9 mouse cellular contexts compared by ENCODE assay signal in the genomic region with DNA sequence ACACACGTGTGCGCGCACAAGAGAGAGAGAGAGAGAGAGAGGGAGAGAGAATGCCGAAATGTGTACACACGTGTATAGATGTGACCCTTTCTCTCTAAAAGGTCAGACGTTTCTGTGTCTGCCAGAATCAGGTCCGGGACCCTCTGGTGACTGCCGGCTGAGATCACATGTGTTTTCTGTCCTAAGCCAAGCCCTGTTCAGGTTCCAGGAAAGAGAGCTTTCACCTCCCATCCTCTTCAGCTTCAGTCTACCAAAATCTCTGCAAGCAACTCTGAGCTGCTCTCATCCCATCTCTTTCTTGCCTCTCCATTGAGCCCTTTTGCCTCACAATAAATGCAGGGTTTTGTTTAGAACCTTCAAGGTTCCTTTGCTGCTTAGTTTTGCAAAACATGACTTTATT. TPM values are rescaled to one million over a fixed set of nuclear protein-coding genes. Genes with fewer than 3 reads are reported as not detected.
DNase-seq lines count a peak whose midpoint lies in the region; ATAC-seq and TF ChIP-seq lines count a peak whose summit lies in the region.
"Had no signal": no experiment of that assay in that cellular context is flagged by ENCODE, and none has a peak within 500 bp of the region (broad histone marks: within the 10 kb centered on the region; RNA-seq: fewer than 3 reads in every experiment).

No protein-coding gene starts in this region.

- H3K27me3 ChIP-seq in intestine, embryonic 14.5 days (replicated peaks; ENCODE audit: control insufficient read depth, insufficient read depth, low read length) = peaks cover 21% of the 10 kb centered on the region
- peaks cover 31% of the 10 kb centered on the region; the same call in 1 of the 2 replicates for H3K27me3 ChIP-seq in intestine, postnatal 0 days (replicated peaks; ENCODE audit: control insufficient read depth, insufficient read depth, low read length)
- H3K27me3 ChIP-seq in forebrain, embryonic 15.5 days = peaks cover 4% of the 10 kb centered on the region; the same call in 1 of the 2 replicates
- no peaks in the 10 kb centered on the region; the same call in 1 of the 2 replicates for H3K27me3 ChIP-seq in midbrain, embryonic 16.5 days (ENCODE audit: control insufficient read depth, insufficient read depth, low read depth, low read length)

- no peaks in the 10 kb centered on the region for H3K36me3 ChIP-seq in intestine, embryonic 14.5 days (ENCODE audit: control insufficient read depth, insufficient read depth, low read length)
- no peaks in the 10 kb centered on the region for H3K36me3 ChIP-seq in intestine, postnatal 0 days (ENCODE audit: control insufficient read depth, insufficient read depth)
- H3K36me3 ChIP-seq in forebrain, embryonic 15.5 days = no peaks in the 10 kb centered on the region
- H3K36me3 ChIP-seq in midbrain, embryonic 16.5 days (ENCODE audit: control insufficient read depth, insufficient read depth, low read length) = no peaks in the 10 kb centered on the region
- H3K36me3 ChIP-seq: G1E; liver, embryonic 15.5 days had no signal

- H3K9me3 ChIP-seq in intestine, embryonic 14.5 days (ENCODE audit: control insufficient read depth, low read length) = no peaks in the 10 kb centered on the region
- no peaks in the 10 kb centered on the region for H3K9me3 ChIP-seq in intestine, postnatal 0 days (ENCODE audit: control insufficient read depth)
- H3K9me3 ChIP-seq in forebrain, embryonic 15.5 days = no peaks in the 10 kb centered on the region
- H3K9me3 ChIP-seq in midbrain, embryonic 16.5 days (replicated peaks; ENCODE audit: control insufficient read depth, low read length, poor library complexity, severe bottlenecking) = no peaks in the 10 kb centered on the region
- H3K9me3 ChIP-seq: G1E; liver, embryonic 15.5 days had no signal

- WGBS in intestine, embryonic 14.5 days = 58% methylated on average over 8 of the region's 8 CpGs
- 59% methylated on average over 8 of the region's 8 CpGs for WGBS in intestine, postnatal 0 days
- WGBS in forebrain, embryonic 15.5 days = 63% methylated on average over 8 of the region's 8 CpGs
- WGBS in midbrain, embryonic 16.5 days = 65% methylated on average over 8 of the region's 8 CpGs

- TF ChIP-seq CTCF in intestine, postnatal 0 days (IDR thresholded peaks at IDR 0.05; ENCODE audit: low read depth) = no peak

- no peak for DNase-seq in intestine, embryonic 14.5 days (ENCODE audit: low spot score)
- DNase-seq in R1 (ENCODE audit: low read depth, low spot score) = peak; percentile 73
- DNase-seq in T-cell, adult 2 months (ENCODE audit: low spot score) = no peak
- DNase-seq in frontal cortex, postnatal 14 days (ENCODE audit: low spot score in 2 of 2) = no peak

- no peak for ATAC-seq in intestine, embryonic 14.5 days (replicated peaks; ENCODE audit: low FRiP score, low TSS enrichment, low read depth)
- no peak for ATAC-seq in intestine, postnatal 0 days
- ATAC-seq in forebrain, embryonic 15.5 days (replicated peaks) = no peak
- no peak for ATAC-seq in midbrain, embryonic 16.5 days

- H3K4me2 ChIP-seq in intestine, embryonic 14.5 days (ENCODE audit: low read length) = 0 out of 2 replicates have a peak overlapping the region, but pooled peaks have one; percentile 24
- H3K4me2 ChIP-seq in intestine, postnatal 0 days (replicated peaks; ENCODE audit: low read depth) = no peak overlapping the region
- peak overlapping the region; percentile 30 for H3K4me2 ChIP-seq in forebrain, embryonic 15.5 days (replicated peaks)
- H3K4me2 ChIP-seq in midbrain, embryonic 16.5 days (ENCODE audit: low read length) = peak overlapping the region; percentile 43
- H3K4me2 ChIP-seq: liver, embryonic 15.5 days had no signal

- H3K27ac ChIP-seq in intestine, embryonic 14.5 days (ENCODE audit: low read depth) = no peak overlapping the region
- H3K27ac ChIP-seq in intestine, postnatal 0 days (ENCODE audit: low read depth, low read length) = no peak overlapping the region
- no peak overlapping the region for H3K27ac ChIP-seq in forebrain, embryonic 15.5 days (replicated peaks)
- no peak overlapping the region for H3K27ac ChIP-seq in midbrain, embryonic 16.5 days (ENCODE audit: low read length)
- H3K27ac ChIP-seq: liver, embryonic 15.5 days had no signal

- no peak overlapping the region for H3K9ac ChIP-seq in intestine, embryonic 14.5 days (ENCODE audit: low read length)
- no peak overlapping the region for H3K9ac ChIP-seq in intestine, postnatal 0 days (ENCODE audit: low read depth, low read length)
- H3K9ac ChIP-seq in forebrain, embryonic 15.5 days (replicated peaks) = 0 out of 2 replicates have a peak overlapping the region, but pooled peaks have one; percentile 17
- peak overlapping the region; percentile 54 for H3K9ac ChIP-seq in midbrain, embryonic 16.5 days (ENCODE audit: low read depth, low read length)
- H3K9ac ChIP-seq: liver, embryonic 15.5 days had no signal

- H3K4me1 ChIP-seq in intestine, embryonic 14.5 days (replicated peaks; ENCODE audit: control insufficient read depth, insufficient read depth, low read length) = no peaks in the 10 kb centered on the region
- H3K4me1 ChIP-seq in intestine, postnatal 0 days (replicated peaks; ENCODE audit: control insufficient read depth, insufficient read depth, low read length) = no peaks in the 10 kb centered on the region
- peaks cover 35% of the 10 kb centered on the region for H3K4me1 ChIP-seq in forebrain, embryonic 15.5 days
- H3K4me1 ChIP-seq in midbrain, embryonic 16.5 days (ENCODE audit: control insufficient read depth, insufficient read depth, low read length) = peaks cover 39% of the 10 kb centered on the region
- H3K4me1 ChIP-seq: liver, embryonic 15.5 days had no signal

- H3K4me3 ChIP-seq in intestine, embryonic 14.5 days (ENCODE audit: low read depth, low read length) = no peak overlapping the region
- no peak overlapping the region for H3K4me3 ChIP-seq in intestine, postnatal 0 days (ENCODE audit: low read depth, low read length)
- H3K4me3 ChIP-seq in forebrain, embryonic 15.5 days = no peak overlapping the region
- no peak overlapping the region for H3K4me3 ChIP-seq in midbrain, embryonic 16.5 days (ENCODE audit: low read depth, low read length)
- H3K4me3 ChIP-seq: liver, embryonic 15.5 days had no signal

RNA-seq across cellular contexts. Expression of gene Setd6, which starts 19.0 kb away (rescaled TPM):
- 21.5 and 22.8 TPM in 2 replicates for polyA plus RNA-seq in intestine, embryonic 14.5 days (2014; fragmentation: Nextera tagmentation; extraction: Ambion mirVana)
- 8.2 and 9.3 TPM in 2 replicates for polyA plus RNA-seq in intestine, postnatal 0 days (2015; fragmentation: Nextera tagmentation; extraction: Ambion mirVana)
- 26.1 and 28.8 TPM in 2 replicates for polyA plus RNA-seq in forebrain, embryonic 15.5 days (2015; fragmentation: Nextera tagmentation; extraction: Ambion mirVana)
- 34.3 TPM in 2 replicates for polyA plus RNA-seq in midbrain, embryonic 16.5 days (2015; fragmentation: Nextera tagmentation; extraction: Ambion mirVana)

RNA-seq across cellular contexts. Expression of gene Ndrg4, which starts 19.9 kb away (rescaled TPM):
- 21.3 and 22.1 TPM in 2 replicates for polyA plus RNA-seq in intestine, embryonic 14.5 days (2014; fragmentation: Nextera tagmentation; extraction: Ambion mirVana)
- 11.5 and 13.1 TPM in 2 replicates for polyA plus RNA-seq in intestine, postnatal 0 days (2015; fragmentation: Nextera tagmentation; extraction: Ambion mirVana)
- polyA plus RNA-seq in forebrain, embryonic 15.5 days (2015; fragmentation: Nextera tagmentation; extraction: Ambion mirVana) = 200 and 204 TPM in 2 replicates
- 394 and 511 TPM in 2 replicates for polyA plus RNA-seq in midbrain, embryonic 16.5 days (2015; fragmentation: Nextera tagmentation; extraction: Ambion mirVana)
- polyA plus RNA-seq: G1E had no signal

Comparison
In these comparisons a context has a peak if more than half of its experiments do, and no peak if none do; other contexts are left out.
1. H3K9ac ChIP-seq: peak in forebrain, embryonic 15.5 days (single experiment) and midbrain, embryonic 16.5 days (single experiment); none in intestine, embryonic 14.5 days (single experiment) and intestine, postnatal 0 days (single experiment).